Mouse (Mus musculus) cerebellum, adult 9-11 months (tissue): ENCODE data around the gene Gna14.

Source experiments
- DNase-seq: peaks from one replicate; pipeline ENCODE4 v3.0.0; 2022

Gene Gna14

DNA sequence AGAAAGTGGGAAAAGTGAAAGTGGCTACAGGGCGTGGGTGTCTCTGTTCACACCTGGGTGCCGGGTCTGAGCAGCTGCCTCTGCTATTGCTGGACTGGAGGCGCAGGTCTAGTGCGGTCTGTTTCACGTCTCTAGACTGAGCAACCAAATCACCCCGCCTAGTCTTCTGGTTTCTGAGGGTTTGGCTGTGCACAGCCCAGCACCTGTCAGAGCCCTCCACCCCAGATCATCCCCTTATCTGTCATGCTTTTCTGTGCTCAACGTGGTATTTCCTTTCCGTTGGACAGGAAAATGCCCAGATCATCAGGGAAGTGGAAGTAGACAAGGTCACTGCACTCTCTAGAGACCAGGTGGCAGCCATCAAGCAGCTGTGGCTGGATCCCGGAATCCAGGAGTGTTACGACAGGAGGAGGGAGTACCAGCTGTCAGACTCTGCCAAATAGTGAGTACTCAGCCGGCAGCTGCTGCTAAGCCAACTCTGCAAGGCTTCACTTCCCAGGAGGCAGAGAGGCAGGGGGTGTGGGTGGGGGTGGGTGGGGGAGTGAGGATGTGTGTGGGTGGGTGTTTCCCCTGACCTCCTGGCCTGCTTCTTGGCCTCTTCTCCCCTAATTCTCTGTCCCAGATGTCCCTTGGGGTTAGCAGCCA lies 163.2 kb downstream of the Gna14 start:
- no peak for DNase-seq

DNA sequence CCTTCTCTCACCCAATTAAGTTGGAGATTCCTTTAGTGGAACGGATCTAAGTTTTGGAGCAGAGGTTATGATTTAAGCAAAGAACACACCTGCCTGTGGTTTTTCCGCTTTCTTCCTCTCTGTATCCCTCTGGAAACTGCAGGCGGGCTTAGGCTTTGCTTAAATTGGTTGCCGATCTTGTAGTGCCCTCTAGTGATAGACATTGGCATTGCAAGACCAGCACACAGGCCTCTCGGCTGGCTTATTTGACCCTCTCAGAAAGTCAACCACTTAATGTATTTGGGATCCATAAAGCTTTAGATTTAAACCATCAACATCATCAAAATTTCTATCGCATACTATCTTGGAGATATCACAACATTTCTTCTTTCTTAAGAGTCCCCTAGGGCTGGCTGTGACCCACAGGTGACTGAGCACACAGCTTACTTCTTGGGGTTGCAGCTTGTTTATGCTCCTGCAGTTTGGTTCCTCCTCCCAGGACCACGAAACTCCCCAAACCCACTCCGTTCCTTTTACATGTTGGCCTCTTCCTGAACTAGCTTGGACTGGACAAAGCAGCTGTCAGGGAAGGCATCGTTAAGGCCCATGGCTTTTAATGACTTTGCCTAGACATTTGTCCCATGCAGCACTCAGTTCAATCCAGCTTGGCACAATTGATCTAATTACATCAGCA lies 163.9 kb downstream of the Gna14 start:
- peak; percentile 62 for DNase-seq

- no peak for DNase-seq
These were observed 166.5 kb downstream of the Gna14 start for GRCm38 (mm10) chr19:16602026-16602425.

DNA sequence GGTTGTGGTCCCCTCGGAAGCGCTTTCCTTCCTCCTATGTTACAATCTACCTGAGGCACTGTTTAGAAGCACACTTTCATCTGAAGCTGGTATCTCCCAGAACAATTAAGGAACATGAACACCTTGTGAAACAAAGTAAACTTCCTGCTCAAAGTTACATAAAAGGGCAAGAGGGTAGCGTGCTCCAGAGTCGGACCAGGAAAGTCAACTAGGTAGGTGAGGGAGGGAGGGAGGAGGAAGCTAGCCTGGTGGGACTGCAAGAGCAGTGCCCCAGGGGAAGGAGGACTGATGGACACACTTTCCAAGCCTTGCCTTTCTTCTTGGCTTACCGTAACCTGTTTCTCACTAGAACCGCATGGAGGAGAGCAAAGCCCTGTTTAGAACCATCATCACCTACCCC lies 172.1 kb downstream of the Gna14 start:
- DNase-seq = no peak

DNA sequence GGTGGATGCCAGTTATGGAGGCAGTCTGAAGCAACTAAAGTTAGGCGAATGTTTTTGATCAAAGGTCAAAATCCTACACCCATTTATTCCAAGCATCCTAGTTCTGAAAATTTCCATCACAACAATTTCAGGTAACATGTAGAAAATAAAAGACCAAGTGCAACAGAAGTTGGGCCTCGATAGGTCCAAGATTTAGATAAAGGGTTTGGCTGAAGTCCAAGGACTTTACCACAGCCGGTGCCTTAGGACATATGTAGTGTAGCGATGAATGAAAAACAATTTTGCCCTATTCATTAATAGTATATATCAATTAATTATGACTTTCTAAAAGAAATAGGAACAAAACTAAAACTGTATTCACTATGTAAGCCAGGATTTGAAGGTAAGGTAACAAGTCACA lies 187.6 kb downstream of the Gna14 start:
- DNase-seq = no peak

DNA sequence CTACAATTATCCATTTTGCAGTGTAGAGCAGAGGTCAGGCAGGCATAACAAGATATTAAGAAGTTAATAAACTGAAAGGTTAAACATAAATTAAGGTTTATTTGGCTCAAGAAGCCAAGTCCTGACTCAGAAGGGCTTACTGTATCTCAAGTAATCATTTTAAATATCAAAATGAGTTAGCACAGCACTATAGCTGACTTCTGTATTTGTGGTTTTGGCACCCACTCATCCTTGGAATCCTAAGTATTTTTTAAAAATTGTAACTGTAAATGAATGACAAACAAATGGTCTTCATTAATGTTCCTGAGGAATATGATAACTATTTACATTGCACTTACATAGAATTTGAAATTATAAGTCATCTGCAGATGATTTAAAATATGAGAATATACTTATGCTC lies 189.4 kb downstream of the Gna14 start:
- DNase-seq = no peak

DNA sequence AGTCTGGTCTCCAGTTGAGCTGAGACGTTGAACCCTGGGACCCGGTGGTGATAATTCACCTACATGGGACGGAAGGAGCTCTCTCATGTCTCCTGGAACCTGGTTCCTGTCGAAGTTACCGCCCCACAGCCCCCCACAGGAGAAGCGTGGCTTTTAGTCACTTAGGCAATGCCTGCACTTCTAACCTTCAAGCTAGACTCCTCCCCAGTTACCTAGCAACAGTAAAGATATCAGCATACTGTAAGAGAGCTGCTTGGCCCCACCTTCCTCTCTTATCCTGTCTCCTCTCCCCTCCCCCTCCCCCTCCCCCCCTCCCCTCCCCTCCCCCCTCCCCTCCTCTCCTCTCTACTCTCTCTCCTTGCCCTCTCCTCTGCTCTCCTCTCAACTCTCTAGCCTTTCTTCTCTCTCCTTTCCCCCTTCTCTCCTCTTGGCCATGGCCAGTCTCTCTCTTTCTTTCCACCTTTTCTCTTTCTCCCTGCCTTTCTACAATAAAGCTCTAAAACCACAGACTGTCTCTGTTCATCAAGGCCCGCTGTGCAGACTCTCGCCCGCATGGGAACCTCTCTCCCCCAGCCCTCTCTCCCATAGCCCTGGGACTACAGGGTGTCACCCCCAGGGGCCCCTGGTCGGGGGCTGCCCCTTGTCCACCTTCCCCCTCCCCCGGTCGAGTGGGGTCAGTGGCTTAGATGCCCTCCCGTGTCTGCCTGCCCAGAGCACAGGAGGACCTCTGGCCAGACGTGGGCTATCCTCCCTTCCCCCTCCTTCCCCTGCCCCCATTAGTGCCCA lies 190.2 kb downstream of the Gna14 start:
- no peak for DNase-seq
